Mouse (Mus musculus) heart, adult 2 months (tissue): ENCODE data around the gene Pecr. TPM values are rescaled to one million over a fixed set of nuclear protein-coding genes. Genes with fewer than 3 reads are reported as not detected.
"Not testable (repeated sequence)": the region's sequence is repeated elsewhere in the genome, so short reads cannot be mapped to it uniquely, and the experiment has no call there.

Source experiments
- DNase-seq, 2 experiments: peaks; one replicate each; pipeline ENCODE4 v3.0.0; 2021
- H3K27ac ChIP-seq: fragments of 200-600 bp; 2 replicates; pipeline ENCODE4 v1.8.1; 2022
- H3K27me3 ChIP-seq: fragments of 200-500 bp; 2 replicates; pipeline ENCODE4 v1.6.1; 2012; ENCODE audit warnings: mild to moderate bottlenecking, low read length, inconsistent platforms, mixed read lengths; ENCODE audit not compliant: control insufficient read depth, insufficient read depth
- H3K36me3 ChIP-seq: fragments of 200-500 bp; 2 replicates; pipeline ENCODE4 v1.6.1; 2012; ENCODE audit warnings: low read length, inconsistent platforms; ENCODE audit not compliant: control insufficient read depth, insufficient read depth
- H3K4me1 ChIP-seq: fragments of 200-500 bp; 2 replicates; pipeline ENCODE4 v1.6.1; 2011; ENCODE audit warnings: low read length; ENCODE audit not compliant: control insufficient read depth, insufficient read depth
- H3K4me3 ChIP-seq: fragments of 200-600 bp; 2 replicates; pipeline ENCODE4 v1.8.1; 2022
- H3K79me2 ChIP-seq: fragments of 200-500 bp; replicated peaks from 2 replicates; pipeline ENCODE4 v1.6.1; 2012; ENCODE audit warnings: mild to moderate bottlenecking, inconsistent platforms, low read length, moderate library complexity, mixed read lengths; ENCODE audit not compliant: control insufficient read depth, insufficient read depth
- H3K9ac ChIP-seq: fragments of 200-500 bp; 2 replicates; pipeline ENCODE4 v1.6.1; 2012; ENCODE audit warnings: low read depth, mild to moderate bottlenecking, control low read depth, inconsistent platforms, low read length, mixed read lengths
- CTCF ChIP-seq: fragments of 200-600 bp; IDR thresholded peaks from 2 replicates; pipeline ENCODE4 v1.8.1; 2022; ENCODE audit warnings: antibody characterized with exemption, mild to moderate bottlenecking, moderate library complexity
- EP300 ChIP-seq: fragments of 200-500 bp; IDR thresholded peaks from 2 replicates; pipeline ENCODE4 v1.6.1; 2011; ENCODE audit warnings: low read depth, low read length, control low read depth; ENCODE audit not compliant: insufficient read depth
- POLR2A ChIP-seq: fragments of 200-500 bp; IDR thresholded peaks from 2 replicates; pipeline ENCODE4 v1.6.1; 2011; ENCODE audit warnings: mild to moderate bottlenecking, low read depth, low read length, control low read depth; ENCODE audit not compliant: insufficient read depth
- WGBS: fragments of 180-500 bp; shearing (Covaris S2); methylation state at CpG from one replicate; pipeline ENCODE4 v1.1.7; 2018; 5-methylcytosine and 5-hydroxymethylcytosine counted together
- intact Hi-C: fragments of 180-260 bp; cut with DNase I; formaldehyde crosslinking; loops from one replicate; pipeline ENCODE4 v1.15.1; 2025
- polyA plus RNA-seq: library from polyadenylated mRNA; depleted of rRNA; stranded (reverse); fragments of >200 nt; gene quantifications from 2 replicates; pipeline ENCODE4 v1.2.3, GENCODE M21; 2012
- total RNA-seq, 2 experiments: library from RNA; stranded (reverse); gene quantifications; 2 replicates each; pipeline ENCODE4 v1.2.3; 2021

The Pecr gene
- total and polyA plus RNA-seq, 3 experiments: 8.7 to 10.9 (median 10.0) TPM

- Histone ChIP-seq H3K4me1 (no peaks in the 10 kb centered on the region), H3K9ac (no peak overlapping the region), H3K27ac (no peak overlapping the region; the same call in 1 of the 2 replicates), H3K27me3 (no peaks in the 10 kb centered on the region), H3K4me3 (no peak overlapping the region), H3K79me2 (no peaks in the 10 kb centered on the region), H3K36me3 (no peaks in the 10 kb centered on the region)
- DNase-seq: no peak
- WGBS: 8% methylated on average over 13 of the region's 13 CpGs
- intact Hi-C loops: loop anchor here (5.0 kb wide), 1 partner anchor 70 kb away; the partner anchor contains the start of gene Xrcc5
- TF ChIP-seq EP300 (no peak), CTCF (no peak), POLR2A (no peak)
Measured at GRCm38 (mm10) chr1:72237007-72237775, 46.9 kb downstream of the Pecr start.

GRCm38 (mm10) chr1:72236363-72237006, 47.6 kb downstream of the Pecr start:
- under 1% methylated on average over 37 of the region's 50 CpGs for WGBS
- H3K27ac ChIP-seq: peak overlapping the region; percentile 80
- TF ChIP-seq CTCF (peak; percentile 13; the same call in 1 of the 2 replicates), POLR2A (peak; percentile 76)
- H3K9ac ChIP-seq: peak overlapping the region; percentile 77
- H3K36me3 ChIP-seq, H3K79me2 ChIP-seq, H3K27me3 ChIP-seq, H3K4me1 ChIP-seq: not testable (repeated sequence)
- intact Hi-C loops: loop anchor here (5.0 kb wide), 1 partner anchor 71 kb away; the partner anchor contains the start of gene Xrcc5
- peak overlapping the region; percentile 57 for H3K4me3 ChIP-seq
- DNase-seq: peak; percentile 83 to 88

- DNase-seq, H3K79me2 ChIP-seq, H3K9ac ChIP-seq, intact Hi-C loops, H3K27me3 ChIP-seq, H3K27ac ChIP-seq, H3K4me3 ChIP-seq, H3K4me1 ChIP-seq, H3K36me3 ChIP-seq: not testable (repeated sequence)
- TF ChIP-seq CTCF: peak; percentile 54
- 77% methylated on average over 10 of the region's 10 CpGs for WGBS
Measured at GRCm38 (mm10) chr1:72232592-72232991, 51.5 kb downstream of the Pecr start.

- Histone ChIP-seq H3K79me2 (no peaks in the 10 kb centered on the region), H3K27me3 (no peaks in the 10 kb centered on the region; the same call in 1 of the 2 replicates), H3K4me3 (no peak overlapping the region), H3K27ac (no peak overlapping the region), H3K9ac (no peak overlapping the region), H3K36me3 (no peaks in the 10 kb centered on the region), H3K4me1 (peaks cover 3% of the 10 kb centered on the region)
- TF ChIP-seq EP300 (no peak), POLR2A (no peak), CTCF (no peak)
- intact Hi-C loops: no loop called here
- no peak for DNase-seq
- 20% methylated on average over 3 of the region's 3 CpGs for WGBS
Measured at GRCm38 (mm10) chr1:72228974-72229373, 55.1 kb downstream of the Pecr start.

GRCm38 (mm10) chr1:72227546-72227945, 56.6 kb downstream of the Pecr start:
- H3K9ac ChIP-seq: no peak overlapping the region
- 96% methylated on average over 5 of the region's 5 CpGs for WGBS
- no peak for TF ChIP-seq CTCF
- no peak for TF ChIP-seq POLR2A
- no peak for TF ChIP-seq EP300
- H3K27ac ChIP-seq: no peak overlapping the region
- no peaks in the 10 kb centered on the region for H3K79me2 ChIP-seq
- H3K4me3 ChIP-seq: no peak overlapping the region
- intact Hi-C loops: no loop called here
- no peak for DNase-seq
- no peaks in the 10 kb centered on the region; the same call in 1 of the 2 replicates for H3K27me3 ChIP-seq
- H3K36me3 ChIP-seq: no peaks in the 10 kb centered on the region
- H3K4me1 ChIP-seq: peaks cover 3% of the 10 kb centered on the region

- Histone ChIP-seq H3K4me3 (no peak overlapping the region), H3K27ac (no peak overlapping the region; the same call in 1 of the 2 replicates), H3K4me1 (peaks cover 3% of the 10 kb centered on the region), H3K9ac (no peak overlapping the region), H3K36me3 (no peaks in the 10 kb centered on the region), H3K79me2 (no peaks in the 10 kb centered on the region), H3K27me3 (no peaks in the 10 kb centered on the region; the same call in 1 of the 2 replicates)
- DNase-seq: no peak
- intact Hi-C loops: no loop called here
- 66% methylated on average over 4 of the region's 4 CpGs for WGBS
- TF ChIP-seq EP300 (no peak), CTCF (no peak), POLR2A (no peak)
Measured at GRCm38 (mm10) chr1:72226887-72227481, 57.1 kb downstream of the Pecr start.
